ENCODE assay signal across 9 mouse cellular contexts in the genomic region with DNA sequence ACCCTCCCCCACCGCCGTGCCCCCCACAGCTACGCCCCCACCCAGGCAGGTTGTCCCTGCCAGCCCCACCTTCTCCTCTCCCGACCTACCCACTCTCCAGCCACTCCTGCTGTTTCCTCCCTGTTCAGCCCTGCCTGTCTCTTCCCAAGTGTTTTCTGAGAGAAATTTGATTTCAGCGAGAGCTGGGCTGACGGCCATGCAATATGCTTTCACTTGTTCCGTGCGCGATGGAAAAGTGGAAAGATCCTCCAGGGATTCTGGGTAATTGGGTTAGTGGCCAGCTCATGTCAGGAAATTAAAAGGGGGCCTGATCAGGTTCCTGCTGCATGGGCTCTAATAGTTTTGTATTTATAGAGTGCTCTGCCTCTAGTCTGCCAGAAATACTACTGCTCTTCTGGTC.
DNase-seq lines count a peak whose midpoint lies in the region; ATAC-seq and TF ChIP-seq lines count a peak whose summit lies in the region.
"Had no signal": no experiment of that assay in that cellular context is flagged by ENCODE, and none has a peak within 500 bp of the region (broad histone marks: within the 10 kb centered on the region; RNA-seq: fewer than 3 reads in every experiment).

No protein-coding gene starts in this region.

- no peak overlapping the region for H3K4me3 ChIP-seq in ES-Bruce4 (ENCODE audit: low read depth, low read length)
- no peak overlapping the region for H3K4me3 ChIP-seq in forebrain, embryonic 16.5 days (replicated peaks; ENCODE audit: low read length)

- H3K27ac ChIP-seq in ES-Bruce4 (ENCODE audit: insufficient read depth, low read length), result peak overlapping the region; percentile 54
- peak overlapping the region; percentile 62 for H3K27ac ChIP-seq in forebrain, embryonic 16.5 days (ENCODE audit: low read length)
- H3K27ac ChIP-seq: liver, embryonic 14.5 days had no signal

- TF ChIP-seq POLR2A in ES-Bruce4 (IDR thresholded peaks at IDR 0.05; ENCODE audit: insufficient read depth, low read length), result no peak

- H3K4me1 ChIP-seq in ES-Bruce4 (ENCODE audit: control insufficient read depth, insufficient read depth, low read length), result peaks cover 2% of the 10 kb centered on the region
- peaks cover 17% of the 10 kb centered on the region for H3K4me1 ChIP-seq in forebrain, embryonic 16.5 days (replicated peaks; ENCODE audit: control insufficient read depth, insufficient read depth, low read length)

- 32% methylated on average over 9 of the region's 9 CpGs for WGBS in forebrain, embryonic 16.5 days

- peak; percentile 77; the same call in 1 of the 2 replicates for ATAC-seq in frontal cortex, adult (ENCODE audit: low TSS enrichment)
- peak; percentile 62 for ATAC-seq in forebrain, embryonic 16.5 days
- no peak for ATAC-seq in CD4-positive, CD25-positive, alpha-beta regulatory T cell, adult 4 months

- no peak for TF ChIP-seq EP300 in ES-Bruce4 (IDR thresholded peaks at IDR 0.05; ENCODE audit: insufficient read depth, low read depth, low read length)

- peak overlapping the region; percentile 45; the same call in 1 of the 2 replicates for H3K9ac ChIP-seq in ES-Bruce4 (ENCODE audit: low read depth, poor library complexity, severe bottlenecking)
- H3K9ac ChIP-seq in forebrain, embryonic 16.5 days (replicated peaks; ENCODE audit: low read depth, low read length), result no peak overlapping the region
- H3K9ac ChIP-seq: liver, embryonic 14.5 days had no signal

- no peak for TF ChIP-seq CTCF in ES-Bruce4 (IDR thresholded peaks at IDR 0.05; ENCODE audit: low read depth, low read length)

- no peak for DNase-seq in frontal cortex, postnatal 25 days (ENCODE audit: low spot score in 2 of 2)
- peak; percentile 34 to 43 for DNase-seq in layer of hippocampus, postnatal 14 days (ENCODE audit: low spot score in 2 of 2)
- no peak for DNase-seq in spleen, adult 18-20 months
- no peak for DNase-seq in lung, postnatal 36 days

- no peaks in the 10 kb centered on the region for H3K9me3 ChIP-seq in ES-Bruce4 (replicated peaks; ENCODE audit: control insufficient read depth, insufficient read depth, low read length, poor library complexity, severe bottlenecking)
- no peaks in the 10 kb centered on the region for H3K9me3 ChIP-seq in forebrain, embryonic 16.5 days (ENCODE audit: control insufficient read depth, low read length)

- H3K27me3 ChIP-seq in ES-Bruce4 (ENCODE audit: control insufficient read depth, insufficient read depth, low read length, poor library complexity, severe bottlenecking), result no peaks in the 10 kb centered on the region
- H3K27me3 ChIP-seq in forebrain, embryonic 16.5 days (replicated peaks; ENCODE audit: control insufficient read depth, insufficient read depth, low read length), result no peaks in the 10 kb centered on the region

- H3K36me3 ChIP-seq in ES-Bruce4 (ENCODE audit: control insufficient read depth, insufficient read depth, low read length, poor library complexity, severe bottlenecking), result peaks cover 65% of the 10 kb centered on the region
- no peaks in the 10 kb centered on the region for H3K36me3 ChIP-seq in forebrain, embryonic 16.5 days (ENCODE audit: control insufficient read depth, insufficient read depth)

- peak overlapping the region; percentile 21; the same call in 1 of the 2 replicates for H3K4me2 ChIP-seq in forebrain, embryonic 16.5 days (ENCODE audit: low read length)

Comparison
In these comparisons a context has a peak if more than half of its experiments do, and no peak if none do; other contexts are left out.
1. DNase-seq: peak in layer of hippocampus, postnatal 14 days (2 of 2); none in frontal cortex, postnatal 25 days (0 of 2), spleen, adult 18-20 months (0 of 2) and lung, postnatal 36 days (single experiment).